Mouse (Mus musculus) urinary bladder, postnatal 36 days (tissue): ENCODE data around the gene Adam11.
A peak's percentile ranks its signal among the peaks of the same experiment; 100 is the strongest.
"Not testable (repeated sequence)": the region's sequence is repeated elsewhere in the genome, so short reads cannot be mapped to it uniquely, and the experiment has no call there.

Source experiments
- DNase-seq, 2 experiments: peaks; one replicate each; pipeline ENCODE4 v3.0.0; 2022; ENCODE audit warnings: low spot score in 2 of 2, mixed read lengths in 1 of 2

Adam11 gene

DNA sequence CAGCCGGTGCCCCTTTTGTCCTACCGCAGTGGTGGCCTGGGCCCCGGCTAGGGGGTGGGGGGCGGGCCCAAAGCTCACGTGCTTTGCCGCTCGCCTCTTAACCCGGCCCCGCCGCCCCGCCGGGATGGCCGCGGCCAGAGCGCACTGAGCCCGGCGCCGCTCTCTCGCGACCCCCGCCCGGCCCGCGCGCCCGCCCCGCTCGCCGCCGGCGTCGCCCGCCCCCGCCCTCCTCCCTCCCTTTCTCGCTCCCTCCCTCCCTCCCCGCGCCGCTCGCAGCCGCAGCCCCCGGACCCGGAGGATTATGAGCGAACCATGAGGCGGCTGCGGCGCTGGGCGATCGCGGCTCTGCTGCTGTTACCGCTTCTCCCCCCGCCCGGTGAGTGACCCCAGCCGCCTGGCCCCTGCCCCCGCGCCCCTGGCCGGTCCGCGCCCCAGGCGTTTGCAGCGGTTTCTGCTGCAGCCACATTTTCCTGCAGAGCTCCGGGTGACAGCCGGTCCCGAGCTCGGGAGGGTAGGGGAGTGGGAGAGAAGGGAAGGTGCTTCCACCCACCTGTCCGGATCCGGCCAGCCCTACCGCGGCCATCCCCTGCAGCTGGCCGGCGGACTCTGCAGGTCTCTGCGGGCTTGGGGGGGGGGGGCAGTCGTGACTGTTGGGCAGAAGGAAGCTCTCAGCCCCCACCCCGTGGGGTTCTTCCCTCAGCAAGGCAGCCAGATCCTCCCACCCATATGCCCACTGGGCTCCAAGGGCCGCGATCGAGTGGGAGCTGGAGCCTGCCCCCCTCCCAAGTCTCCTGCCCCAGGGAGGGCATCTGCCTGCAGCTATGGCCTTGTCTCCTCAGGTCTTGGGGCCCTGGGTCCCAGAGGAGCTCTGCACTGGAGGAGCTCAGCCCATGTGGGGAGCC is at the start of gene Adam11:
Gene Adam11 (plus strand): TSS at position 131 of the 902 bp plus-strand sequence.
- DNase-seq = no peak

- DNase-seq = no peak
These were observed 48.8 kb upstream of the Adam11 start for GRCm38 (mm10) chr11:102712411-102712810.

- not testable (repeated sequence) for DNase-seq
These were observed 46.7 kb upstream of the Adam11 start for GRCm38 (mm10) chr11:102714578-102714977.

DNA sequence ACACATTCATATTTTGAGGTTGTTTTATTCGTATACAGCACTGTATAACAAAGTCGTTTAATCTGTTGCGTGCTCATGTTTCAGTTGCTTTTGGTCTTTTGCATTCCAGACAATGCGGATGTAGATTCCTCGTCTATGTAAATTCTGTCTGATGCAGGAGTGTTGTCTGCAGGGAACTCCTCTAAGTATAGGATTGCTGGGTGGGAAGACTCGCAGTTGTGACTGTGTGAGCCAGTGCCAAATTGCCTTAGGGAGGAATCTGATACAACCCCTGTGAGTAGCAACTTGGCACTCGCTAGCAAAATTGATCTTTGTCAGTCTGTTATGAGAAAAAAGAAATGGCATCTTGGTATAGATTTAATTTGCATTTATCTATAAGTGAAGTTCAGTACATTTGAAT is 45.1 kb upstream of the Adam11 start:
- DNase-seq = no peak

- DNase-seq = no peak
These were observed 35.7 kb upstream of the Adam11 start for GRCm38 (mm10) chr11:102725574-102725973.

DNA sequence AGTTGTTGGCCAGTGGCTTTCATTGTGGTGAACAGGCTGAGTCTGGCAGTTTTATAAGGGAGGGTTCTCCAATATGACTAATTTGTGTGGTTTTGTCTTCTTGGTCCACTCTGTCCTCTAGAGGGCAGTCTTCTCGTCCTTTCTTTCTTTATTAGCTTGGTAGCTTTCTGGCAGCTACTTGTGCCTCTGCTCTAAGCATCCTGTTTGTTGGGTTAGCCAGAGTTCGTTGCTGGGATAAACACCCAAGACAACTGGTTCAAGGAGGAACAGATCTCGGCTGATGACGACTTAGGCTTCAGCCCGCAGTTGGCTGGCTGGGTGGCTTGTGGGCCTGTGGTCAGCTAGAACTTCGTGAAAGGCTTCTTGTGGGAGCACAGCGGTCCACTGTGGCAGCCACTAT is 32.6 kb upstream of the Adam11 start:
- peak in 1 of 2 experiments; percentile 20 for DNase-seq

DNA sequence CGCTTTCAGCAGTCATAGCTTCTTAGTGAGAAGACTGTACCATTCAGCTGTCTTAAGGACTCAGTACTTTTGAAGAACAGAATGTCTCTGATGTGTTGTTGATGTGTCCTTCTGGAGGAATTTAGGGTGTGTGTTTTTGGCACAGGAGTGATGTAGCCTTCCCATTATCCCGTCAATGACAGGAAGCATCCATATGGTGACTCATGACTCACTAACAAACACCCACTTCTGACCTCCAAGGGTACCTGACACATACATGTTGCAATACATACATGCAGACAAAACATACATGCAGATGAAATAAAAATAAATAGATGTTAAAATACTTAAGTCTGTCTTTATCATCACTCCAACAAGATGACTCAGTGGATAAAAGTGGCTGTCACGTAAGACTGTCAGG is 31.4 kb upstream of the Adam11 start:
- no peak for DNase-seq

- no peak for DNase-seq
These were observed 29.9 kb upstream of the Adam11 start for GRCm38 (mm10) chr11:102731366-102731765.

DNA sequence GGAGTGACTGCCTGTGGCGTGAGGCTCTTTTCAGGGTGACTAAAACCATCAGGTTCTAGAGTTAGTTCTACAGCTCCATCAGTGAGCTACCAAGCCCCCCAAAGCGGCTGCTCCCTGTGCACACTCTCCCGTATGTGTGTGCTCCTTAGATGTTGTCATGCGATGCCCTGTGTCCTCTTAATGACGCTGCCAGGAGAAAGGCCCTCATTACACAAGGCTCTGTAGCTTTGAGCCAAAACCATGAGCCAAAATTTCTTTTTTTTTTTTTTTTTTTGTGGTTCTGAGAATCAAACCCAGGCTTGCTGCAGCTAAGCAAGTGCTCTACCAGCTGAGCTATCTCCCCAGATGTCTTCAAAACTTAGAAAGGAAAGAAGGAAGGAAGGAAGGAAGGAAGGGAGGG is 28.1 kb upstream of the Adam11 start:
- no peak for DNase-seq

GRCm38 (mm10) chr11:102734961-102735360 is 26.3 kb upstream of the Adam11 start:
- no peak for DNase-seq

GRCm38 (mm10) chr11:102738046-102738445 is 23.2 kb upstream of the Adam11 start:
- DNase-seq = no peak

GRCm38 (mm10) chr11:102739278-102739966 is 21.8 kb upstream of the Adam11 start:
- DNase-seq = peak in 1 of 2 experiments; percentile 24

DNA sequence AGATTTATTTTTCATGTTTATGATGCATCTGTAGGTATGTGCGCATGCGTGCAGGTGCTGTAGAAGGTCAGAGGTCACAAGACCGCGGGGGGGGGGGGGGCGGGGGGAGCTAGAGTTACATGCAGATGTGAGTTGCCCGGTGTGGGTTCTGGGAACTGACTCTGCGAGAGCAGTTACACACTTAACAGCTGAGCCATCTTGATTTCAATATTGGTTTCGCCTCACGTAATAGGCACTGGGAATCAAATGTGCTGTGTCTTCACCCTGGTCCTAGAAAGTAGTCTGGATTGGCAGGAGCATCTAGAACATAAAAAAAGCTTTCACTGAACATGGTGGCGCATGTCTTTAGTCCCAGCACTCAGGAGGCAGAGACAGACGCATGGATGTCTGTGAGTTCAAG is 20.6 kb upstream of the Adam11 start:
- no peak for DNase-seq

DNA sequence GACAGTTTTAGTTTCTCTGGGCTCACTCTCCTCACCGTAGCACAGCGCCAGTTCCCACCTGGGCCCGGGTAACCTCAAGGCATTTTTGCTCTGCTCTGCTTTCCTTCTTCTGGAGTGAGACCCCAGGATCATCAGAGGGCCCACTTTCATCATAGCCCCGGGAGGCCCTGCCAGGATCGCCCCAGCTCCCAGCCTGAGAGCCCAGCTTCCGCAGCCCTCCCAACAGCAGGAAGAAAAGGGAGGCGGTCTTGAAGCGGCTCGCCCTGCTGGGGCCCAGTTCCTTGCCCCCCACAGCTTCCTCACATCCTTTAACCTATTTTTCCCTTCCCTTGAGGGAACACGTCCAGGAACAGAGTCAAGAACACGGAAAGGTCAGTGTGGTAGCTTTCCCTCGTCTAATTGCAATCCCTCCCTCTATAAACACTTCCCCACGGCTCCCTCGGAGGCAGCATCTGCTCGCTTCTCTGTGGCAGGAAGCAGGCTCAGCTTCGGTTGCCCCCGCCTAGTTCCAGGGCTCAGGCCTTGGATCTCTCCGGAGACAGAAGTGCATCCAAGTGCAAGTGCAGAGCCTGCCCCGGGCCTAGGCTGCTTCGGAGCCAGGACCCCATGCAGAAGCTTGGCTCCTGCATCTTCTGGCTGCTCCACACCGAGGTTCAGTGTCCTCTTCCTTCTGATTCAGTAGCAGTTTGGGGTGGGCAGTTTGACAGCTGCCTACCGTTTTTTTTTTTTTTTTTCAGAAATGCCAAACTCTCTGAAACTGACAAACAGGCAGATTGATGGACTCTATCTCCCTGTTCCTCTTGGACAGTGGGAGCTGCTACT is 19.9 kb upstream of the Adam11 start:
- DNase-seq = no peak

GRCm38 (mm10) chr11:102742066-102742465 is 19.2 kb upstream of the Adam11 start:
- DNase-seq = no peak

DNA sequence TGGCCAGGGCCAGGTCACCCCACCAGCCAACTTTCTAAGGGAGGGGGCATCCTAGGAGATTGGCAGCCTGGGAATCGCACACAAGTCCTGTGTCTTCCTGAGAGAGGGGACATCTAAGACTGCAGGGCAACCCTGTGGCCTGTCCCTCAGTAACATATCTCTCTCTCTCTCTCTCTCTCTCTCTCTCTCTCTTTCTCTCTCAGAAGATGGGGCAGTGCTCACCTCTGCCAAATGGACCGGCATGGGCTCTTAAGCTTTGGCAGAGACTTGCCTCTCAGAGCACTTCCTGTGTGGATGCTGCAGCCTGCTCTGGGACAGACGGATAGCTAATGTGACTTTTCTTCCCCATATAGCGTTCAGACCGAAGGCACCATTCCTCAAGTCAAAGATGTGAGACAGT is 18.4 kb upstream of the Adam11 start:
- DNase-seq = no peak

GRCm38 (mm10) chr11:102744746-102745145 is 16.5 kb upstream of the Adam11 start:
- peak in 1 of 2 experiments; percentile 23 for DNase-seq

DNA sequence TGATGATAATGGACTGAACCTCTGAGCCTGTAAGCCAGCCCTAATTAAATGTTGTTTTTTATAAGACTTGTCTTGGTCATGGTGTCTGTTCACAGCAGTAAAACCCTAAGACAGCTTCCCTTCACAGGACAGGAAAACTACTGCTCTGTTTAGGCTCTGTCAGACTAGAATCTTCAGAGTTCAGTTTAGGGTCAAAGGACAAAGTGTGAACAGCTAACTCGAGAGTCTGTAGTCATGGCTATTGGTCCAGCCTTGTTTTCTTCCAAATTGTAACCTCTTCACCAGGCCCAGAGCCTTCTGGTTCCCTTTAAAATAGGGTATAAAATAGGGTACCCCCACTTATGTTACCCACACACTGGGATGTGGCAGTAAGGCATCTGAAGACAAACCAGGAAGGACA is 13.4 kb upstream of the Adam11 start:
- DNase-seq = no peak

- DNase-seq = peak in 1 of 2 experiments; percentile 38
These were observed 12.9 kb upstream of the Adam11 start for GRCm38 (mm10) chr11:102748381-102748780.

GRCm38 (mm10) chr11:102749712-102750111 is 11.5 kb upstream of the Adam11 start:
- no peak for DNase-seq

- DNase-seq = peak in 1 of 2 experiments; percentile 50
These were observed 8.2 kb upstream of the Adam11 start for GRCm38 (mm10) chr11:102752896-102753590.
